Mouse (Mus musculus) adrenal gland, postnatal 14 days (tissue): ENCODE measurements at regions not wholly inside any gene's neighbourhood (a gene's known extent, or its start where the extent isn't known, plus 50 kb on each side); places are given as distances from the start of the nearest gene placed in this dataset.

Source experiments
- DNase-seq: peaks from one replicate; pipeline ENCODE4 v3.0.0; 2021; ENCODE audit warnings: mixed read lengths

- DNase-seq = no peak
Measured at GRCm38 (mm10) chr16:5377001-5377400, 121.2 kb upstream of the Eef2kmt start.

GRCm38 (mm10) chr16:5374818-5375605, 119.2 kb upstream of the Eef2kmt start:
- peak; percentile 24 for DNase-seq

DNA sequence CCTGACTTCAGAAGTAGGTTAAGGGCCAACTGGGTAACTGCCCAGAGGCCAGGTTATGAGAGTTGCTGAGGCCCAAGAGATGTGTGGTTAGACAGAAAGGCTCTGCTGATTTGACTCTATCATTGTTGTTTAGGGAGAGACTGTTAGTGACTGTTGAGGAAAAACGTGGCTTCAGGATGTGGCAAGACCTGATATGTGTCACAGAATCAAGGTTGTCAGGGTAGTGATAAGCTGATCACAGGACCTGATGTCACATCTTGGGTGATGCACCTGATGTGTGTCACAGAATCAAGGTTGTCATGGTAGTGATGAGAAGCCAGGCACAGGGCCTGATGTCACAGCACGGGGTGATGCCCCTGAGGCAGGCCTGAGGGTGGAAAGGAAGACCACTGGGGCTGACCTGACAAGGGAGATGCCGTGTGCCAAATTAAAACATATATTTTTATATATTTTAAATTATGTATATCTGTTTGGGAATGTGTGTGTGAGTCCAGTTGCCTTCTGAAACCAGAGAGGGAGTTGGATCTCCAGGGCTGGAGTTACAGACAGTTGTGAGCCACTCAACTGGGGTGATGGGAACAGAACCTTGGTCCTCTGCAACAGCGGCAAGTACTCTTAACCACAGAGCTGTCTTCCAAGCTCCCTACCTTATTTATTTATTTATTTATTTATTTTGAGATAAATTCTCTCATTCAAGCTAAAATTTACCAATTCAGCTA, 115.6 kb upstream of the Eef2kmt start:
- DNase-seq = peak; percentile 26

- no peak for DNase-seq
Measured at GRCm38 (mm10) chr16:5370496-5370895, 114.7 kb upstream of the Eef2kmt start.

- DNase-seq = no peak
Measured at GRCm38 (mm10) chr16:5368897-5369558, 113.2 kb upstream of the Eef2kmt start.

- DNase-seq = no peak
Measured at GRCm38 (mm10) chr16:5368357-5368756, 112.6 kb upstream of the Eef2kmt start.

DNA sequence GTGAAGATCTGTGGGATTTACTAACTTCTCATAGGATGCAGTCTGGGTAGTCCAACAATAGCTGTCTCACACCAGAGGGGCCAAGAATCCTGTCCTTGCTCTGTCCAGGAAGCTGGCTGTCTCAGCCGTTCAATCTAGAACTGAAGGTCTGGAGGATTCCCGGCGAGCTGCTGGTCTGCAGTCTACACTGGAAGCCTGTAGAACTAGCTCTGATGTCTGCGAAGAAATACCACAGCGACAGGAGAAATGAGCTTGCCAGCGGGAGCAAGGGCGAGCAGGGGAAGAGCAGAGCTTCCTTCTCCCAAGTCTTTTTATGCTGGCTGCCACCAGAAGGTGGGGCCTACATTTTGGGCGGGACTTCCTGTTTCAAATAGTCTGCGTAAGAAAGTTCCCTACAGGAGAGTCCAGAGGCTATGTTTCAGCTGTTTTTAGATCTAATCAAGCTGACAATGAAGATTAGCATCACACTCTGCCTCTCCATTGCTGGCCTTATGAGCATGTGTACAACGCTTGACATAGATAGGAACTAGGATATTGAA, 111.9 kb upstream of the Eef2kmt start:
- peak; percentile 15 for DNase-seq

DNA sequence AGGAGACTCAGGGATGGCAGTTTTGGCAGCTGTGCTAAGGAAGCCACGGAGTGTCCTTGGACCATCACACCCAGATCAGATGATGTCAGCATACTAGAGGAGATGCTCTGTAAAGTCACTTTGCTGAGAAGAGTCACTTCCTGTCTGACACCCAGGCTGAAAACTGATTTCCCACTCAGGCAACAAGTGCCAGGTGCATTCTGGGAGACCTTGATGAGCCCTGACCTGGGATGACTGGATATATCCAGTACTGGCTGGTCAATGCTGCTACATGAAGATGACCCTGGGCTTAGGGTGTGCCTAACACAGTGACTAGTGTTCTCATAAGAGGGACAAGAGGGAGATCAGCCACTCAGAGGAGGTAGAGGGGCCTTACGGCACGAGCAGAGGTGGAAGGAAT, 110.2 kb upstream of the Eef2kmt start:
- peak; percentile 30 for DNase-seq

GRCm38 (mm10) chr16:5363007-5363570, 107.3 kb upstream of the Eef2kmt start:
- no peak for DNase-seq

DNA sequence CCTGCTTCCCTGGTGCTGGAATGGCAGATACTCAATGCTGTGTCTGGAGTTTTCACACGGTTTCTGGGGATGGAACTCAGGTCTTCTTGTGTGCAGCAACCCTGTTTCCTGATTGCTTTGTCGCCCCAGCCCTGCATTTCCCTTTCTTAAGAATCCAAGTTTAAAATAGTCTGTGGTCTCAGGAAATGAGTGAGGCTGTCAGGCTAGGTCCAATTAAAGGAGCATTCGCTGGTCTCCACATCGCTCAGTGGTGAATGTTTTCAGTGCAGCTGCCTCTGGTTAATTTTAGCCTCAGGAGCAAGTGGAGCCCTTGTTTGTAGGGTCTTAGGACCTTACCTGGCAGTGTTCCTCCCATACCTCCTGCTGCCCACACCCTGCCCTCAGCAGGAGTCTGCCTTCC, 103.4 kb upstream of the Eef2kmt start:
- no peak for DNase-seq

GRCm38 (mm10) chr16:5353881-5354280, 98.1 kb upstream of the Eef2kmt start:
- peak; percentile 64 for DNase-seq

- peak; percentile 32 for DNase-seq
Measured at GRCm38 (mm10) chr16:5351890-5352571, 96.2 kb upstream of the Eef2kmt start.

DNA sequence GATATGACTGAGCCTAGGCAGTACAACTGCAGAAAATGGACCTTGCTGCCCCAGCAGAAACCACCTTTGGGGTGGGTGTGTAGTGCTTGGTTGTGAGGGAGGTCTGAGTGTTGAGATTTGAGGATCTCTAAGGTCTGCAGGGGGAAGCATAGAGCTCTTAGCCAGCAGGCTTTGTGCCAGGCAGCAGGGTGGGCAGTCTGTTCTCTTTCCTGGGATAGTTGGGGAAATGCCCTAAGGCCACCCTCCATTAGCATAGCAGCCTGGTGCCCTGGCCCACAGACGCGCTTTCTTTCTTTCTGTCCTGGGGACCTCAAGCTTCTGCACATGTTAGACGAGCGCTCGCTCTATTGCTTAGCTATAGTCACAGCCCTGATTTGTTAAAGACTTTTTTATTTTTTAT, 91.4 kb upstream of the Eef2kmt start:
- no peak for DNase-seq

- DNase-seq = no peak
Measured at GRCm38 (mm10) chr16:5342326-5342725, 86.5 kb upstream of the Eef2kmt start.

DNA sequence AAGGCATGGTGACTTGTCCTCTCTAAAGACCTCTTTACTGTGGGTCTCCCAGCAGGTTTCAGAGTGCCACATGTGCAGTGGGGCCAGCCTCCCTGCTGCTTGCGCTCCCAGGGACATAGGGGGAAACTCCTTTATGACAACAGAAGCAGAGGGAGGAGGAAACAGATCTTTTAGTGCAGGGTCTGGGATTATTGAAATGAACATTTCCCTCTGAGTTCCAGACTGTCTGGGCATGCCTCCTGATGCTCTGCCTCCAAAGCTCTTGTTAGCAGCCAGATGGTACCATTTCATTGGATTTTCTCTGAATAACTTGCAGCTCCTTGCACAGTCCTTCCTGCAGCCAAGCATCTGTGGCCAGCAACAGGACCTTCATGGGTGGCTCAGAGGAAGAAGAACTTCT, 60.5 kb upstream of the Eef2kmt start:
- DNase-seq = no peak

DNA sequence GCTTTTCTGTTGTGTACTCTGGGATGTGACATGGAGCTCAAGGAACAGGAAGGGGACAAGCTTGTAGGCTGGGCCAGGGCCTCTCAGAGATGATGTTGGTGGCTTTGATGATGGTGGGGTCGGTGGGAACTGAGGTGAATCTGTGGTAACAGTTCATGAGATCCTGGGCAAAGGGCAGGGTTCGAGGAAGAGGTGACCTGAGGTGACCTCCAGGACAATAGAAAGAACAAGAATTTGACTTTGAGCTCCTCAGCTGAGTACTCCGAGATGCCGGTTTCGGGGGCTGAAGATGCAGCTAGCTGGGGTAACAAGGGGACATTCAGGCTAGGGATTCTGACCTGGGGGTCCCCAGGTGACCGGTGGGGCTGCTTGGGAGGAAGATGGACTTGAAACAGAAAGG, 57.5 kb upstream of the Eef2kmt start:
- no peak for DNase-seq

DNA sequence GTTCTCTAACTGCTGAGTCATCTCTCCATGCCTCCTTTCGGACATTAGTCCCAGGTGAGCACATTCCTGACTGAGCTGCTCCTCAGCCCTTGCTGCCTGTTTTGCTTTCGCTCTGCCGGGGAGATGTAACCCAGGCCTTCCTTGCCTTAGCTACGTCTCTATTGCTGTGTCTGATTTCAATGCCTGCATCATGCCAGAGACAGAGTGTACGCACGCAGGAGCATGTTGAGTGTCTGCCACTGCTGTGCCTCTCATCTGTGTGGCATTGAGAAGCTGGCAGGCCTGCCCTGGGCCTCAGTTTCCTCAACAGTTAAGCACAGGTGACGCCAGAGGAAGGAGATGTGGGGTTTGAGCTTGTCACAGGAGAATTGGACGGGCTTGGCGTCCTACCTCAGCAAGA, 55.7 kb upstream of the Eef2kmt start:
- DNase-seq = no peak

DNA sequence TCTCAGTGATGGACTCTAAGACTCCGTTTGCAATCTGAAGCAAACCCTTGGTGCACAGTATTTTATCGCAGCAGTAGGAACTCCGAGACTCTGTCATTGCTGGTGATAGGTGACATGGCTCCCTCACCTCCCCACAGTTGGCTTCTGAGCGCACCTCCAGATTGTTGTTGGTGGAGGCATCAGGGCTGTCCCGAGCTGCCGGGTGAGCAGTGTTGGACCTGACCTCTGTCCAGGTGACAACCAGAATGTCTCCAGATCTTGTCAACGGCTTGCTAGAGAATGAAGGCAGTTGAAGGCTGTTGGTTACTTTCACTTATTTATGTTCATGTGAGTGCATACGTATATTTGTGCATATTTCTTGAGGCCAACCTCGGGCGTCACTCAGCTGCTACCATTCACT, 55.0 kb upstream of the Eef2kmt start:
- DNase-seq = no peak

- DNase-seq = no peak
Measured at GRCm38 (mm10) chr16:5307761-5308160, 52.0 kb upstream of the Eef2kmt start.

DNA sequence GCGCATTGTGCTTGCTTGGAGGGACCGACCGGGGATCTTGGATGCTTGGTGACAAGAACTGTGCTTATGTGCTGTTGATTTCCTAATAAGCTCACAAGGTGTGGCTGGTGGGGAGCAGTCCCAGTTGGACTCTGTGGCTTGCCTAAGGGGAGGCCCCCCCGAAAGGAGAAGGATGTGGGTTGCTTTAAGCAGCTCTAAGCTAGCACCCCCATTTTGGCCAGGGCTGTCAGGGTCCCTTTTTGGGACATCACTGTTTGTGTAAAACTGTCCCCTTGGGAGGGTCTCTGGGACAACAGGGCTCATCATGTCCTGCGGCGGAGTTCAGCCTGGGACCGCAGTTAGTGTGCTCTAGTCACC, 51.4 kb upstream of the Eef2kmt start:
- no peak for DNase-seq

GRCm38 (mm10) chr16:5306588-5307248, 50.9 kb upstream of the Eef2kmt start:
- peak; percentile 95 for DNase-seq
